Mouse (Mus musculus) forebrain, embryonic 15.5 days (tissue): Measurements from ENCODE around the gene Gm10644. TPM values are rescaled to one million over a fixed set of nuclear protein-coding genes. Genes with fewer than 3 reads are reported as not detected.
"Not testable (repeated sequence)": the region's sequence is repeated elsewhere in the genome, so short reads cannot be mapped to it uniquely, and the experiment has no call there.

Experiments used
- ATAC-seq: fragments of 200-750 bp; cut with Nextera tagmentation; replicated peaks from 2 replicates; pipeline ENCODE4 v1.8.0; 2017; ENCODE audit warnings: mild to moderate bottlenecking, moderate TSS enrichment, moderate library complexity
- H3K27ac ChIP-seq: fragments of 300-500 bp; sonication (generic); replicated peaks from 2 replicates; pipeline ENCODE4 v1.5.1; 2015; ENCODE audit warnings: mild to moderate bottlenecking, inconsistent platforms
- H3K27me3 ChIP-seq: fragments of 300-500 bp; sonication (generic); 2 replicates; pipeline ENCODE4 v1.6.1; 2015; ENCODE audit warnings: inconsistent platforms
- H3K36me3 ChIP-seq: fragments of 300-500 bp; sonication (generic); 2 replicates; pipeline ENCODE4 v1.6.1; 2015; ENCODE audit warnings: mild to moderate bottlenecking, inconsistent platforms
- H3K4me1 ChIP-seq: fragments of 300-500 bp; sonication (generic); 2 replicates; pipeline ENCODE4 v1.6.1; 2015; ENCODE audit warnings: inconsistent platforms
- H3K4me2 ChIP-seq: fragments of 300-500 bp; sonication (generic); replicated peaks from 2 replicates; pipeline ENCODE4 v1.6.1; 2015; ENCODE audit warnings: mild to moderate bottlenecking, inconsistent platforms
- H3K4me3 ChIP-seq: fragments of 300-500 bp; sonication (generic); 2 replicates; pipeline ENCODE4 v1.5.1; 2015; ENCODE audit warnings: mild to moderate bottlenecking, inconsistent platforms
- H3K9ac ChIP-seq: fragments of 300-500 bp; sonication (generic); replicated peaks from 2 replicates; pipeline ENCODE4 v1.6.1; 2015; ENCODE audit warnings: mild to moderate bottlenecking, inconsistent platforms
- H3K9me3 ChIP-seq: fragments of 300-500 bp; sonication (generic); 2 replicates; pipeline ENCODE4 v1.6.1; 2016; ENCODE audit warnings: inconsistent platforms
- WGBS: fragments of 180-500 bp; shearing (Covaris S2); methylation state at CpG from one replicate; pipeline ENCODE4 v1.1.7; 2015; ENCODE audit warnings: mixed read lengths; 5-methylcytosine and 5-hydroxymethylcytosine counted together
- polyA plus RNA-seq: library from polyadenylated mRNA; unstranded; fragments of >200 nt; fragmentation: Nextera tagmentation; extraction: Ambion mirVana; gene quantifications from 2 replicates; pipeline ENCODE4 v1.2.1, GENCODE M21; 2015

Gene Gm10644
- polyA plus RNA-seq, 1 experiment from 2014 or later: 0.95 TPM

DNA sequence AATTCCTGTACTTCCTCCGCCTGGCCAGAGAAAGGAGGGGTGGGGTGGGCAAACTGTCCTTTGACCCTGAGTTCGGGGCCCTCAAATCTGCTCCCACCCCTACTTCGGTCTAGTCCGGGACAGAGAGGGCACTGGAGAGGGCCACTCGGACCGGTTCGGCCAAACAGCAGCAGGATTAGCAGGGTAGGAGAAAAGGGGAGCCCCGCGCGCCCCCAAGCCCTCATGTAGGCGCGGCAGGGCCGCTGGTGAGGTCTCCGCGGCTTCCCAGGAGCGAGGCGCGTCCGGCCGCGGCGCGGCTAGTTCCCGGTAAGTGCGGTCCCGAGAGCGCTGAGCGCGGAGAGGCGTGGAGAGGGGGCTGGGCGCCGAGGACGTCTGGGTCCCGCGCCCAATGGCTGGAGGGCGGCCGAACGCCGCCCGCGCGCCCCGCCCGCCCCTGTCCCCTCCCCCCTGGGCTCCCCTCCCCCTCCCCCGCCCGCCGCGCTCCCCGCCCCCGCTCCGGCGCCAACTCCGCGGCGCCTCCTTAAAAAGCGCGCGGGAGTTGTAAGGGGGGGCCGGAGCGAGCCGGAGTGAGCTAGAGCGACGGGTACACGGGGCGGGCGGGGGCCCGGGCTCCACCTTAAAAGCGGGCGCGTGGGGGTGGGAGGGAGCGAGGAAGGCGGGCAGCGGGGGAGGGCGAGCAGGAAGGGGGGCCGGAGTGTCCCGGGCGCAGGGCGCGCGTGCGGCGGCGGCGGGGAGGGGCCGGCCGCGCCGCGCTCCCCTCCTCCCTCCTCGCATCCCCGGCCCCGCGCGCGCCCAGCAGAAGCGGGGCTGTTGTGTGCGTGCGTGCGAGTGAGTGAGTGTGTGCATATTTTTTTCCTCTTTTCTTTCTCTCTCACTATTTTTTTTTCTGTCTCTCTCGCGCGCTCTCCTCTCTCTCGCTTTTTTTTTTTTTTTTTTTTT is 41.8 kb upstream of the Gm10644 start:
- WGBS: under 1% methylated on average over 59 of the region's 103 CpGs
- Histone ChIP-seq H3K9ac (peak overlapping the region; percentile 78), H3K4me1 (peaks cover 25% of the 10 kb centered on the region), H3K4me2 (peak overlapping the region; percentile 89), H3K27ac (peak overlapping the region; percentile 94), H3K27me3 (peaks cover 14% of the 10 kb centered on the region), H3K9me3 (no peaks in the 10 kb centered on the region), H3K4me3 (peak overlapping the region; percentile 72), H3K36me3 (peaks cover 35% of the 10 kb centered on the region)
- ATAC-seq: peak; percentile 75

DNA sequence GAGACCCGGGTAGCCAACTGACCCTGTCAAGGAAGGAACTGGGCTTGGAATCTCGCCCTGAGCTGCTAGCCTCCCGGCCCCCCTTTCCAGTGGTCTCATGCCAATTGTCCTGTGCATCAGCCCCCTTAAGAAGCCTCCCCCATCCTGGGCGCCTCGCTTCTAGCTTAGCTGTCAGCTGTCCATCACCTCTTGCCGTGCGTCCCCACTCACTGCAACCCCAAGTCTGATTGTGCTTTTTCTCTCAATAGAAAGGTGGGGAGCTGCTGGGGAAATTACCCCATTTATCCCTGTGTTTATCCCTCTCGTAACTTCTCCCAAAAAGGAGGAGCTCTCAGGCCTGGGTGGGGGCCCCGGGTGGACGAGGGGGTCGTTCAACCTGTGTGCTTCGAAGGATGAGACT is 41.0 kb upstream of the Gm10644 start:
- Histone ChIP-seq H3K4me3 (peak overlapping the region; percentile 72; the same call in 1 of the 2 replicates), H3K36me3 (peaks cover 41% of the 10 kb centered on the region), H3K4me1 (peaks cover 17% of the 10 kb centered on the region), H3K9ac (no peak overlapping the region), H3K27ac (no peak overlapping the region), H3K9me3 (no peaks in the 10 kb centered on the region), H3K27me3 (peaks cover 5% of the 10 kb centered on the region), H3K4me2 (peak overlapping the region; percentile 89)
- peak; percentile 7; the same call in 1 of the 2 replicates for ATAC-seq
- WGBS: 9% methylated on average over 12 of the region's 12 CpGs

- Histone ChIP-seq H3K4me2 (no peak overlapping the region), H3K4me1 (peaks cover 9% of the 10 kb centered on the region), H3K9me3 (no peaks in the 10 kb centered on the region), H3K27ac (no peak overlapping the region), H3K4me3 (no peak overlapping the region), H3K36me3 (peaks cover 40% of the 10 kb centered on the region), H3K27me3 (no peaks in the 10 kb centered on the region), H3K9ac (no peak overlapping the region)
- ATAC-seq: no peak
- 92% methylated on average over 3 of the region's 3 CpGs for WGBS
These were observed 39.0 kb upstream of the Gm10644 start for GRCm38 (mm10) chr8:83994030-83994429.

DNA sequence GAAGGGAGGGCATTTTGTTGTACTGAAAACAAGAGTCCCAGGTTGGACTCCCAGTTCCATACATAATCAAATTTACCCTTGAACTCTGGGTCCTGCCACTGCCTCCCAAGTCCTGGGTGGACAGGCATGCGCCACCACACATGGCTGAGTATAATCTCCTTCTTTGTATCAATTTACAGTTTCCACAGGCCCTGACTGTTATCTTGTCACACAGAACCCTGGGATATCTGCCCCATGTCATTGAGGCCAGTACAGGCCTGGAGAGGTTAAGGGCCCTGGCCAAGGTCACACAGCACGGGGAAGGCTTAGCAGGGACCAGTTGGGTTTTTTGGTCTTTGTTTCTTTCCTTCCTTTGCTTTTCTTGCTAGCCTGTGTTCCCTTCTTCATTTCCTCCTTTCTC is 37.5 kb upstream of the Gm10644 start:
- H3K9me3 ChIP-seq: no peaks in the 10 kb centered on the region
- no peak overlapping the region for H3K9ac ChIP-seq
- H3K27ac ChIP-seq: no peak overlapping the region
- 86% methylated on average over 2 of the region's 2 CpGs for WGBS
- peaks cover 52% of the 10 kb centered on the region for H3K36me3 ChIP-seq
- H3K27me3 ChIP-seq: no peaks in the 10 kb centered on the region
- H3K4me1 ChIP-seq: peaks cover 4% of the 10 kb centered on the region
- H3K4me2 ChIP-seq: no peak overlapping the region
- no peak for ATAC-seq
- H3K4me3 ChIP-seq: no peak overlapping the region

DNA sequence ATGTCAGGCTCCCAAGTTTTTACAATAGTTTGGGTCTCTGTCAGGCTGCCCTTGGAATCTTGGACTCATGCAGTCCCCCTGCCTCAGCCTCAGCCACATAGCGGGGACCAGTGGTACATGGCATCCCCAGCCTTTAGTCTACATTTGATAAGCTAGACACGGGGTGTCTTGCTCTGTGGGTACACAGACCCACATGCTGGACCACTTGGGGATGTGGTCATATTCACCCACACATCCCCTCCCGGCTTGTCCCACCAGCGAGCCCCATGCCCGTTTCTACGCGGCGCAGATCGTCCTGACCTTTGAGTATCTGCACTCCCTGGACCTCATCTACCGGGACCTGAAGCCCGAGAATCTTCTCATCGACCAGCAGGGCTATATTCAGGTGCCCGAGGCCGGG is 35.2 kb upstream of the Gm10644 start:
- Histone ChIP-seq H3K9ac (no peak overlapping the region), H3K4me3 (no peak overlapping the region), H3K36me3 (peaks cover 72% of the 10 kb centered on the region), H3K9me3 (no peaks in the 10 kb centered on the region), H3K4me2 (no peak overlapping the region), H3K27ac (no peak overlapping the region), H3K4me1 (no peaks in the 10 kb centered on the region), H3K27me3 (no peaks in the 10 kb centered on the region)
- 95% methylated on average over 14 of the region's 14 CpGs for WGBS
- no peak for ATAC-seq

DNA sequence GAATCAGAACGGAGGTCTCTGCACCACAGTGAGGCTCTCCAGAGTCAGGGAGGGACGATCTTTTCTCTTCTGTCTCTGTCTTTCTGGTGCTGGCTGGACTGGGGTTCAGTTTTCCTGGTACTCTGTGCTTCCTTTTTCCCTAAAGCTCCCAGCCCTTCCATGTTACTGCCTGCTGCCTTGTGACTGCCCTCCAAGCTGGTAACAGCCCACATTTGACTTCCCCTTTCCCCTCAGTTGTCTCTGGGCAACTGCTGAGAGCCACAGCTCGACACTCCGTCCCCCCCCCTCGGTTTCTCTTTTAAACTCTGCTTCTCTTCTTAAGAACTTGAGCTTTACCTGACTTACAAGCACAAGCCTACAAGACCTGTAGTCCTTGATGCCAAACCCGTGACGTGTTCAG is 34.2 kb upstream of the Gm10644 start:
- no peak for ATAC-seq
- no peaks in the 10 kb centered on the region for H3K27me3 ChIP-seq
- H3K36me3 ChIP-seq: peaks cover 73% of the 10 kb centered on the region
- H3K9me3 ChIP-seq: no peaks in the 10 kb centered on the region
- WGBS: 91% methylated on average over 7 of the region's 7 CpGs
- no peak overlapping the region for H3K27ac ChIP-seq
- no peaks in the 10 kb centered on the region for H3K4me1 ChIP-seq
- H3K9ac ChIP-seq: no peak overlapping the region
- no peak overlapping the region for H3K4me3 ChIP-seq
- no peak overlapping the region for H3K4me2 ChIP-seq

GRCm38 (mm10) chr8:83983222-83983621 is 28.2 kb upstream of the Gm10644 start:
- not testable (repeated sequence) for H3K4me1 ChIP-seq, H3K4me2 ChIP-seq, ATAC-seq, H3K27me3 ChIP-seq, H3K9ac ChIP-seq, H3K9me3 ChIP-seq, H3K4me3 ChIP-seq, H3K27ac ChIP-seq
- 99% methylated on average over 2 of the region's 2 CpGs for WGBS
- peaks cover 68% of the 10 kb centered on the region for H3K36me3 ChIP-seq

GRCm38 (mm10) chr8:83982449-83982848 is 27.4 kb upstream of the Gm10644 start:
- Histone ChIP-seq H3K27ac (no peak overlapping the region), H3K9me3 (no peaks in the 10 kb centered on the region), H3K4me3 (no peak overlapping the region), H3K4me1 (peaks cover 6% of the 10 kb centered on the region), H3K4me2 (no peak overlapping the region), H3K36me3 (peaks cover 60% of the 10 kb centered on the region), H3K27me3 (no peaks in the 10 kb centered on the region), H3K9ac (no peak overlapping the region)
- ATAC-seq: no peak
- 92% methylated on average over 4 of the region's 4 CpGs for WGBS

GRCm38 (mm10) chr8:83981533-83981932 is 26.5 kb upstream of the Gm10644 start:
- H3K27ac ChIP-seq: no peak overlapping the region
- no peak overlapping the region for H3K4me3 ChIP-seq
- H3K27me3 ChIP-seq: no peaks in the 10 kb centered on the region
- H3K9ac ChIP-seq: no peak overlapping the region
- no peaks in the 10 kb centered on the region for H3K9me3 ChIP-seq
- WGBS: 94% methylated on average over 7 of the region's 7 CpGs
- no peak overlapping the region for H3K4me2 ChIP-seq
- ATAC-seq: no peak
- H3K36me3 ChIP-seq: peaks cover 51% of the 10 kb centered on the region
- H3K4me1 ChIP-seq: peaks cover 14% of the 10 kb centered on the region

DNA sequence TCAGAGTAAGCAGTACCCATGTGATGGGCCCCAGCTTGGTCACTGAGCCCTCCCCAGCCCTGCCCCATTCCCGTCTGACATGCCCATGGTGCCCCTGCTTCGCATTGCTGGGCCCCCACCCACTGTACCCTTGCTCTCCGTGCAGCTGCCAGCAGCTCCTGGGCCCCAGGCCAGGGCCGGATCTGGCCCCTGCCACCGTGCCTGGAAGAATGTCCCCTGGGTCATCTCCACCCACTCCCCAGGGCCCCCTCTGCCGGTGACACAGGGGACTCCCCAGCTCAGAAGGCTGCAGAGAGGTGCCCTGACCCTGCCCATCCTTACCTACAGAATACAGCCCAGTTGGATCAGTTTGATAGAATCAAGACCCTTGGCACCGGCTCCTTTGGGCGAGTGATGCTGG is 25.8 kb upstream of the Gm10644 start:
- Histone ChIP-seq H3K4me1 (peaks cover 14% of the 10 kb centered on the region), H3K36me3 (peaks cover 44% of the 10 kb centered on the region), H3K27me3 (no peaks in the 10 kb centered on the region), H3K4me3 (no peak overlapping the region), H3K4me2 (no peak overlapping the region), H3K9me3 (no peaks in the 10 kb centered on the region), H3K9ac (no peak overlapping the region), H3K27ac (no peak overlapping the region)
- ATAC-seq: no peak
- 80% methylated on average over 8 of the region's 8 CpGs for WGBS

GRCm38 (mm10) chr8:83980250-83980649 is 25.2 kb upstream of the Gm10644 start:
- Histone ChIP-seq H3K27me3 (no peaks in the 10 kb centered on the region), H3K36me3 (peaks cover 41% of the 10 kb centered on the region), H3K9me3 (no peaks in the 10 kb centered on the region), H3K4me3 (no peak overlapping the region), H3K4me2 (no peak overlapping the region), H3K9ac (no peak overlapping the region), H3K27ac (no peak overlapping the region), H3K4me1 (peaks cover 14% of the 10 kb centered on the region)
- ATAC-seq: no peak
- 91% methylated on average over 1 of the region's 1 CpGs for WGBS

DNA sequence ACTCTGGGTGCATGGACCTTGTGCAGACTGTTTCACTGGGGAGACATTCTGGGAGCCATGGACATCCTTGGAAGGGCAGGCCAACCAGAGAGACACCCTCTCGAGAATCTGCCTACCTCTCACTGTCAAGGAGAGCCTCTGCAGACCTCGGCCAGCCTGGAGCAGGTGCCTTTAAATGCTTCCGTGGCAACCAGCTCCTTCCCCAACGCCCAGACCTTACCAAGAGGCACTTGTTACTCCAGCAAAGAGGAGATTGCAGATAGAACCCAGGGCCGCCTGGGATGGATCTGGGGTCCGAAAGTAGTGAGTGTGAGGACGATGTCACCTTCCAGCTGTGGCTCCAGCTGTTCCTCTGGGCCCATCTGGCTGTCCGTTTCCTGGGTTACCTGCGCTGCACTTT is 23.2 kb upstream of the Gm10644 start:
- Histone ChIP-seq H3K36me3 (peaks cover 27% of the 10 kb centered on the region), H3K4me2 (no peak overlapping the region), H3K27me3 (no peaks in the 10 kb centered on the region), H3K9ac (no peak overlapping the region), H3K9me3 (no peaks in the 10 kb centered on the region), H3K4me3 (no peak overlapping the region), H3K27ac (0 out of 2 replicates have a peak overlapping the region, but pooled peaks have one; percentile 12), H3K4me1 (peaks cover 27% of the 10 kb centered on the region)
- WGBS: 72% methylated on average over 9 of the region's 9 CpGs
- ATAC-seq: no peak
